Mouse (Mus musculus): ENCODE results near the gene Ccnc. TPM values are rescaled to one million over a fixed set of nuclear protein-coding genes. Genes with fewer than 3 reads are reported as not detected.

Gene Ccnc
- polyA plus RNA-seq (2015; fragmentation: Nextera tagmentation; extraction: Ambion mirVana), result 17.5 and 20.3 TPM in 2 replicates

- peak within 1 kb of the TSS; percentile 85 for H3K4me2 ChIP-seq
- peak within 1 kb of the TSS; percentile 92 for H3K4me3 ChIP-seq (replicated peaks)
- H3K4me1 ChIP-seq (replicated peaks), result peaks cover 10% of the 10 kb centered on the region
- H3K36me3 ChIP-seq (replicated peaks), result peaks cover 5% of the 10 kb centered on the region; the same call in 1 of the 2 replicates
- H3K9me3 ChIP-seq (replicated peaks), result no peaks in the 10 kb centered on the region
- H3K27ac ChIP-seq (replicated peaks), result peak within 1 kb of the TSS; percentile 86
- H3K27me3 ChIP-seq, result no peaks in the 10 kb centered on the region
- ATAC-seq (ENCODE audit: insufficient read depth), result peak; percentile 99
- under 1% methylated on average over 37 of the region's 37 CpGs for WGBS (ENCODE audit: insufficient replicate concordance)
- peak within 1 kb of the TSS; percentile 84 for H3K9ac ChIP-seq
Observed at GRCm38 (mm10) chr4:21727615-21728165, at the start of gene Ccnc. Gene Ccnc, plus strand, starts transcription at chr4:21727701.

- H3K27me3 ChIP-seq, result peaks cover 96% of the 10 kb centered on the region
Observed at GRCm38 (mm10) chr4:21678101-21678974, 49.2 kb upstream of the Ccnc start.

GRCm38 (mm10) chr4:21678975-21679623 is 48.4 kb upstream of the Ccnc start:
- Histone ChIP-seq H3K4me1 (replicated peaks) (peaks cover 16% of the 10 kb centered on the region; the same call in 1 of the 2 replicates), H3K36me3 (replicated peaks) (no peaks in the 10 kb centered on the region), H3K9ac (no peak overlapping the region), H3K4me3 (replicated peaks) (peak overlapping the region; percentile 42), H3K27me3 (peaks cover 100% of the 10 kb centered on the region), H3K27ac (replicated peaks) (no peak overlapping the region), H3K9me3 (replicated peaks) (no peaks in the 10 kb centered on the region), H3K4me2 (peak overlapping the region; percentile 62)
- ATAC-seq (ENCODE audit: insufficient read depth), result 0 out of 2 replicates have a peak, but pooled peaks have one; percentile 31
- 1% methylated on average over 76 of the region's 79 CpGs for WGBS (ENCODE audit: insufficient replicate concordance)

More at GRCm38 (mm10) chr4:21678101-21678974, 49.2 kb upstream of the Ccnc start:
- peak overlapping the region; percentile 62 for H3K4me2 ChIP-seq
- no peak overlapping the region for H3K9ac ChIP-seq
- H3K4me1 ChIP-seq (replicated peaks), result peaks cover 16% of the 10 kb centered on the region; the same call in 1 of the 2 replicates
- WGBS (ENCODE audit: insufficient replicate concordance), result 1% methylated on average over 84 of the region's 84 CpGs
- H3K36me3 ChIP-seq (replicated peaks), result no peaks in the 10 kb centered on the region
- no peaks in the 10 kb centered on the region for H3K9me3 ChIP-seq (replicated peaks)
- no peak for ATAC-seq (ENCODE audit: insufficient read depth)
- no peak overlapping the region for H3K27ac ChIP-seq (replicated peaks)
- peak overlapping the region; percentile 42 for H3K4me3 ChIP-seq (replicated peaks)

- Histone ChIP-seq H3K36me3 (replicated peaks) (no peaks in the 10 kb centered on the region), H3K9ac (no peak overlapping the region), H3K4me2 (peak overlapping the region; percentile 62), H3K4me1 (replicated peaks) (peaks cover 16% of the 10 kb centered on the region; the same call in 1 of the 2 replicates), H3K4me3 (replicated peaks) (peak overlapping the region; percentile 42), H3K27ac (replicated peaks) (no peak overlapping the region), H3K9me3 (replicated peaks) (no peaks in the 10 kb centered on the region), H3K27me3 (peaks cover 100% of the 10 kb centered on the region)
- no peak for ATAC-seq (ENCODE audit: insufficient read depth)
- WGBS (ENCODE audit: insufficient replicate concordance), result 5% methylated on average over 42 of the region's 42 CpGs
Observed at GRCm38 (mm10) chr4:21679624-21680480, 47.6 kb upstream of the Ccnc start.

GRCm38 (mm10) chr4:21680971-21681370 is 46.5 kb upstream of the Ccnc start:
- Histone ChIP-seq H3K9me3 (replicated peaks) (no peaks in the 10 kb centered on the region), H3K27me3 (peaks cover 100% of the 10 kb centered on the region), H3K4me2 (no peak overlapping the region), H3K9ac (no peak overlapping the region), H3K4me1 (replicated peaks) (peaks cover 16% of the 10 kb centered on the region; the same call in 1 of the 2 replicates), H3K36me3 (replicated peaks) (no peaks in the 10 kb centered on the region), H3K4me3 (replicated peaks) (no peak overlapping the region), H3K27ac (replicated peaks) (no peak overlapping the region)
- ATAC-seq (ENCODE audit: insufficient read depth), result no peak
- 7% methylated on average over 10 of the region's 10 CpGs for WGBS (ENCODE audit: insufficient replicate concordance)

- Histone ChIP-seq H3K27me3 (peaks cover 100% of the 10 kb centered on the region), H3K4me1 (replicated peaks) (peaks cover 16% of the 10 kb centered on the region; the same call in 1 of the 2 replicates), H3K36me3 (replicated peaks) (no peaks in the 10 kb centered on the region), H3K9me3 (replicated peaks) (no peaks in the 10 kb centered on the region), H3K4me3 (replicated peaks) (no peak overlapping the region), H3K27ac (replicated peaks) (no peak overlapping the region), H3K4me2 (no peak overlapping the region), H3K9ac (no peak overlapping the region)
- WGBS (ENCODE audit: insufficient replicate concordance), result 10% methylated on average over 10 of the region's 10 CpGs
- ATAC-seq (ENCODE audit: insufficient read depth), result no peak
Observed at GRCm38 (mm10) chr4:21682421-21683150, 44.9 kb upstream of the Ccnc start.

- peaks cover 11% of the 10 kb centered on the region; the same call in 1 of the 2 replicates for H3K4me1 ChIP-seq (replicated peaks)
Observed at GRCm38 (mm10) chr4:21684341-21684970, 43.0 kb upstream of the Ccnc start.

GRCm38 (mm10) chr4:21685595-21686091 is 41.9 kb upstream of the Ccnc start, which contains the start of gene Prdm13:
Gene Prdm13, minus strand, starts transcription at chr4:21685963.
- no peak within 1 kb of the TSS for H3K4me2 ChIP-seq
- 2% methylated on average over 38 of the region's 38 CpGs for WGBS (ENCODE audit: insufficient replicate concordance)
- H3K27me3 ChIP-seq, result peaks cover 100% of the 10 kb centered on the region
- no peak within 1 kb of the TSS for H3K27ac ChIP-seq (replicated peaks)
- no peak for ATAC-seq (ENCODE audit: insufficient read depth)
- H3K9me3 ChIP-seq (replicated peaks), result no peaks in the 10 kb centered on the region
- H3K4me1 ChIP-seq (replicated peaks), result peaks cover 8% of the 10 kb centered on the region; the same call in 1 of the 2 replicates
- no peak within 1 kb of the TSS for H3K9ac ChIP-seq
- no peaks in the 10 kb centered on the region for H3K36me3 ChIP-seq (replicated peaks)
- H3K4me3 ChIP-seq (replicated peaks), result no peak within 1 kb of the TSS

More at GRCm38 (mm10) chr4:21684341-21684970, 43.0 kb upstream of the Ccnc start:
- no peaks in the 10 kb centered on the region for H3K9me3 ChIP-seq (replicated peaks)
- H3K9ac ChIP-seq, result no peak overlapping the region
- H3K36me3 ChIP-seq (replicated peaks), result no peaks in the 10 kb centered on the region
- ATAC-seq (ENCODE audit: insufficient read depth), result no peak
- no peak overlapping the region for H3K27ac ChIP-seq (replicated peaks)
- H3K4me2 ChIP-seq, result no peak overlapping the region
- H3K4me3 ChIP-seq (replicated peaks), result no peak overlapping the region
- H3K27me3 ChIP-seq, result peaks cover 100% of the 10 kb centered on the region
- WGBS (ENCODE audit: insufficient replicate concordance), result 4% methylated on average over 14 of the region's 14 CpGs

GRCm38 (mm10) chr4:21686416-21686815 is 41.1 kb upstream of the Ccnc start:
- peaks cover 100% of the 10 kb centered on the region for H3K27me3 ChIP-seq
- no peak overlapping the region for H3K9ac ChIP-seq
- H3K27ac ChIP-seq (replicated peaks), result no peak overlapping the region
- WGBS (ENCODE audit: insufficient replicate concordance), result 3% methylated on average over 11 of the region's 11 CpGs
- no peak for ATAC-seq (ENCODE audit: insufficient read depth)
- H3K9me3 ChIP-seq (replicated peaks), result no peaks in the 10 kb centered on the region
- no peak overlapping the region for H3K4me2 ChIP-seq
- peaks cover 8% of the 10 kb centered on the region; the same call in 1 of the 2 replicates for H3K4me1 ChIP-seq (replicated peaks)
- no peak overlapping the region for H3K4me3 ChIP-seq (replicated peaks)
- no peaks in the 10 kb centered on the region for H3K36me3 ChIP-seq (replicated peaks)

Measured in liver, embryonic 15.5 days (tissue).